Mouse (Mus musculus): ENCODE measurements around the gene Ncaph. TPM values are rescaled to one million over a fixed set of nuclear protein-coding genes. Genes with fewer than 3 reads are reported as not detected.
"Not testable (repeated sequence)": the region's sequence is repeated elsewhere in the genome, so short reads cannot be mapped to it uniquely, and the experiment has no call there.

Gene Ncaph
- 20.2 and 21.1 TPM in 2 replicates for polyA plus RNA-seq (2015; fragmentation: Nextera tagmentation; extraction: Ambion mirVana)

GRCm38 (mm10) chr2:127133621-127134461 lies at the start of gene Ncaph:
Ncaph (minus strand) TSS chr2:127133954.
- WGBS, result 2% methylated on average over 57 of the region's 57 CpGs
- peak; percentile 92 for ATAC-seq (ENCODE audit: low FRiP score)
- H3K4me1 ChIP-seq (replicated peaks), result peaks cover 36% of the 10 kb centered on the region
- no peaks in the 10 kb centered on the region for H3K9me3 ChIP-seq
- H3K4me2 ChIP-seq, result peak within 1 kb of the TSS; percentile 73
- no peaks in the 10 kb centered on the region for H3K27me3 ChIP-seq
- H3K36me3 ChIP-seq, result no peaks in the 10 kb centered on the region
- H3K27ac ChIP-seq, result peak within 1 kb of the TSS; percentile 86
- peak within 1 kb of the TSS; percentile 73 for H3K9ac ChIP-seq
- peak within 1 kb of the TSS; percentile 79 for H3K4me3 ChIP-seq

- ATAC-seq (ENCODE audit: low FRiP score), result peak; percentile 100
- peaks cover 8% of the 10 kb centered on the region for H3K4me1 ChIP-seq (replicated peaks)
- peaks cover 11% of the 10 kb centered on the region; the same call in 1 of the 2 replicates for H3K27me3 ChIP-seq
- no peaks in the 10 kb centered on the region for H3K36me3 ChIP-seq
- peak overlapping the region; percentile 60 for H3K4me3 ChIP-seq
- H3K9me3 ChIP-seq, result no peaks in the 10 kb centered on the region
- WGBS, result 1% methylated on average over 17 of the region's 17 CpGs
- H3K4me2 ChIP-seq, result peak overlapping the region; percentile 76
- H3K9ac ChIP-seq, result peak overlapping the region; percentile 87
- H3K27ac ChIP-seq, result peak overlapping the region; percentile 91
Observed at GRCm38 (mm10) chr2:127182598-127183381, 49.0 kb upstream of the Ncaph start.

DNA sequence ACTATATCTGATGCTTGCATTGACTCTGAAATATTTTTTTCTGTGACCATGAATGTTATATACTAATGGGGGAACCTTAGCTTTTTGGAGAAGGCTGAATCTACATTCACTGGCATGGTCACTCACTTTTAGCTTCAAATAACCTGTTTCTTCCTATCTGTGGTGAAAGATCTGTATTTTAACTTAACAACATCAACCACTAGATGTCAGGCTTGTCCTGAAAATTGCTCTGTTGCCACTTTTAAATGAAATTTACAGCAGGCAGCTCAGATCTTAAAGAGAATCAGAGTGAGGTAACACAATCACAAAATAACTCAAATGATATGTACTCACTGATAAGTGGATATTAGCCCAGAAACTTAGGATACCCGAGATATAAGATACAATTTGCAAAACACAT lies 32.5 kb upstream of the Ncaph start:
- not testable (repeated sequence) for ATAC-seq (ENCODE audit: low FRiP score); H3K4me1 ChIP-seq (replicated peaks); H3K27ac ChIP-seq; H3K9ac ChIP-seq; H3K9me3 ChIP-seq; H3K4me3 ChIP-seq; H3K36me3 ChIP-seq; H3K4me2 ChIP-seq
- peaks cover 18% of the 10 kb centered on the region; the same call in 1 of the 2 replicates for H3K27me3 ChIP-seq
- 7% methylated on average over 1 of the region's 1 CpGs for WGBS

GRCm38 (mm10) chr2:127165675-127166074 lies 31.9 kb upstream of the Ncaph start:
- WGBS, result 61% methylated on average over 4 of the region's 4 CpGs
- H3K9me3 ChIP-seq, result no peaks in the 10 kb centered on the region
- no peak overlapping the region for H3K9ac ChIP-seq
- H3K27me3 ChIP-seq, result peaks cover 18% of the 10 kb centered on the region; the same call in 1 of the 2 replicates
- H3K36me3 ChIP-seq, result no peaks in the 10 kb centered on the region
- H3K4me1 ChIP-seq (replicated peaks), result no peaks in the 10 kb centered on the region
- no peak overlapping the region for H3K4me2 ChIP-seq
- no peak for ATAC-seq (ENCODE audit: low FRiP score)
- no peak overlapping the region for H3K4me3 ChIP-seq
- no peak overlapping the region for H3K27ac ChIP-seq

DNA sequence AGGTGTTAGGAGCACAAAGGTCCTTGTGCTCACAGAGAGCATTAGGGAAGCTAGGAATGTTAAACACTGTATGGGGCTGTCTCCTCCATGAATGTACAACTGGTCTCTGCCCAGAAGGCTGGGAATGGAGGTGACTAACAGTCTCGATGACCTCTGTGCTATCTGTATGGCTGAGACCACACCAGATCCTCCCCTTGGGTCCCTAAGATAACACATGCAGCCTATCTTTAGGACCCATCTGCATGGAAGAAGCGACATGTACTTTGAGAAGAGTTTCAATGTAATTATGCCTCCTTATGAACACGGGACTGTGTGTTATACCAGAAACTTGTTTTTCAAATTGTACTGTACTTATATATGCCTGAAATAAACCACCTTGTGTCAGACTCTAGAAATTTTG lies 11.9 kb upstream of the Ncaph start:
- Histone ChIP-seq H3K27ac (no peak overlapping the region), H3K36me3 (no peaks in the 10 kb centered on the region), H3K27me3 (peaks cover 3% of the 10 kb centered on the region; the same call in 1 of the 2 replicates), H3K4me1 (replicated peaks) (peaks cover 21% of the 10 kb centered on the region), H3K4me3 (no peak overlapping the region), H3K9ac (no peak overlapping the region), H3K9me3 (0 out of 2 replicates have a peak, but pooled peaks cover 3% of the 10 kb centered on the region), H3K4me2 (no peak overlapping the region)
- 85% methylated on average over 3 of the region's 3 CpGs for WGBS
- ATAC-seq (ENCODE audit: low FRiP score), result no peak

DNA sequence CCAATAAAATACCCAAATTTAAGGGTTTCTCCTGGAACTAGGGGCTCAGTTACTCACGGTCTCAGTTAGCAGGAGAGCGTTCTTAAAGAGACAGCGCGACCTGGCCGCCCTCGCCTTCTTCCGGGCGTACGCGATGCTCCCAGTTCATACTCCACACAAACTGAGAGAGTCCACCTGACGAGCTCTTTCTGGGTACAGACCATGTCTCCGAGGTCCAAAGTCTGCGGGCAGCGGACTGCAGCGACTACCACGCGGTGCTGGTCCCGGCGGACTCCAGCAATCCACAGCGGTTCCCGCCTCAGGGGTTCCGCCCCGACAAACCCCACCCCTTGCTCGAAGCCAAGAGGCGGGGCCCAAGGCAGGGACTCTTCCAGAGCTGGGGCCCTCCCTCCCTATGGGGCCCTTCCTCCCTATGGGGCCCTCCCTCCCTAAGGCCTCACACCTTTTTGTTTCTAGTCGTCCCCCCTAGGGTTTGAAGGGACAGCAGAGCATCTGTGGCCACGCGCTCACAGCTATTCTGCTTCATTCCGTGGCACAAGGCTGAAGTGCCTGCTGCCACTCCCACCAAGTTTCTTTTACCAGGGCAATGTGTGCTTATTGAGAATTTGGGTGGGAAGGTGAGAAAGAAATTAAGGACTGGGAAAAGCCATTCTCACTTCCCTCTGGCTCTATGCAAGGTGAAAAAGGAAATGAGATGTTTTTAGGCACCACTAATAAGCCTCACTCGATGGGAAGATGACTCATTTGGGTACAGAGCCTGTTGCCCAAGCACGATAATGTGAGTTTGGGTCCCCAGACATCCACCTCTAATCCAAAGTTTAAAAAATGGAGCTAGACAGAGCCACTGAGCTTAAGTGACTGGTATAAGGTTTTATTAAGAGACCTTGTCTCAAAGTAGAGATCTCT lies 9.7 kb upstream of the Ncaph start, which contains the start of gene Itpripl1:
Gene Itpripl1, minus strand, starts transcription at position 285 of the 906 bp plus-strand sequence.
- Histone ChIP-seq H3K27ac (no peak within 1 kb of the TSS), H3K4me2 (peak within 1 kb of the TSS; percentile 93), H3K36me3 (no peaks in the 10 kb centered on the region; the same call in 1 of the 2 replicates), H3K27me3 (peaks cover 3% of the 10 kb centered on the region; the same call in 1 of the 2 replicates), H3K9ac (peak within 1 kb of the TSS; percentile 73), H3K9me3 (no peaks in the 10 kb centered on the region), H3K4me1 (replicated peaks) (peaks cover 21% of the 10 kb centered on the region), H3K4me3 (peak within 1 kb of the TSS; percentile 55)
- 4% methylated on average over 31 of the region's 31 CpGs for WGBS
- peak; percentile 84 for ATAC-seq (ENCODE audit: low FRiP score)

DNA sequence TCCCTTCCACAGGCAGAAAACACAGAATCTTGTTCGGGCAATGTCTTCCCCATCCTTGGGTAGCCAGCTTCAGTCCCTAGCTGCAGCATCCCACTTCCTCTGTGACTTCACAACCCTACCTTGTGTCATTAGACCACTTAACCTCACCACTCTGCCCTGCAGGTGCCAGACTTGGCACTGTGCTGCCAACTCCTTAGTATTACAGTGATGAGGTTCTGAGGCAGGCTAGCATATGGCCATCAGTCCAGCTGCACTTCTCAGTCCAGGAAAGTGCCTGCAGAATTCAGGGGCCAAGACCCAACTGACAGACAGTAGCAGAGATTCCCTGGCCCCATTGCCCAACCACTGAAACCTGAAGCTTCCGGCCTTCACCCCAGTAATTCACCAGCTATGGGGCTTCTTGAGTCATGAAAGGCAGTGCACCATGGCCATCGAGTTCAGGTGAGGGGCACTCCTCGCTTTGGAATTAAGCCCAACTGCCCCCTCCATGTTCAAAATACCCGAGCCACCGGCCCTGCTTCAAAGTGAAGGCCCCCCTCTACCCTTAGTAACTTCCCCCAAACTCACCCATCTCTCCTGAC lies 8.9 kb upstream of the Ncaph start:
- WGBS, result 12% methylated on average over 6 of the region's 6 CpGs
- H3K9me3 ChIP-seq, result no peaks in the 10 kb centered on the region
- peaks cover 3% of the 10 kb centered on the region; the same call in 1 of the 2 replicates for H3K27me3 ChIP-seq
- no peaks in the 10 kb centered on the region; the same call in 1 of the 2 replicates for H3K36me3 ChIP-seq
- ATAC-seq (ENCODE audit: low FRiP score), result peak; percentile 40; the same call in 1 of the 2 replicates
- H3K9ac ChIP-seq, result peak overlapping the region; percentile 73
- peak overlapping the region; percentile 93 for H3K4me2 ChIP-seq
- peak overlapping the region; percentile 55 for H3K4me3 ChIP-seq
- H3K27ac ChIP-seq, result no peak overlapping the region
- H3K4me1 ChIP-seq (replicated peaks), result peaks cover 21% of the 10 kb centered on the region

GRCm38 (mm10) chr2:127142031-127142430 lies 8.3 kb upstream of the Ncaph start:
- Histone ChIP-seq H3K9ac (peak overlapping the region; percentile 73; the same call in 1 of the 2 replicates), H3K27ac (no peak overlapping the region), H3K27me3 (peaks cover under 1% of the 10 kb centered on the region; the same call in 1 of the 2 replicates), H3K36me3 (no peaks in the 10 kb centered on the region; the same call in 1 of the 2 replicates), H3K4me2 (peak overlapping the region; percentile 93), H3K9me3 (no peaks in the 10 kb centered on the region), H3K4me3 (peak overlapping the region; percentile 55), H3K4me1 (replicated peaks) (peaks cover 26% of the 10 kb centered on the region)
- WGBS, result 80% methylated on average over 10 of the region's 10 CpGs
- ATAC-seq (ENCODE audit: low FRiP score), result no peak

GRCm38 (mm10) chr2:127140011-127140410 lies 6.3 kb upstream of the Ncaph start:
- peaks cover 36% of the 10 kb centered on the region for H3K4me1 ChIP-seq (replicated peaks)
- H3K9ac ChIP-seq, result no peak overlapping the region
- no peak overlapping the region for H3K27ac ChIP-seq
- 92% methylated on average over 7 of the region's 7 CpGs for WGBS
- H3K36me3 ChIP-seq, result no peaks in the 10 kb centered on the region; the same call in 1 of the 2 replicates
- no peak overlapping the region for H3K4me3 ChIP-seq
- no peak overlapping the region for H3K4me2 ChIP-seq
- no peak for ATAC-seq (ENCODE audit: low FRiP score)
- no peaks in the 10 kb centered on the region for H3K27me3 ChIP-seq
- H3K9me3 ChIP-seq, result no peaks in the 10 kb centered on the region

DNA sequence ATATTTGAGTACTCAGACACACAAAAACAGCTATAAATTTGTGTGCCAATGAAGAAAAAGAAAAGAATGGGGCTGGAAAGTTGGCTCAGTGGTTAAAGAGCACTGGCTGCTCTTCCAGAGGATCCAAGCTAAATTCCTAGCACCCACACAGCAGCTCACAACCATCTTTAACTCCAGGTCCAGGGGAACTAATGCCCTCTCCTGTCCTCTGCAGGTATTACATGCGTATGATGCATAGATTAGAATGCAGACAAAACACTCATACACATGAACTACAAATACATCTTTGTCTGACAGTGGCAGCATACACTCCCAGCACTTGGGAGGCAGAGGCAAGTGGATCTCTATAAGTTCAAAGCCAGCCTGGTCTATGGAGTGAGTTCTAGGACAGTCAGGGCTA lies 5.9 kb upstream of the Ncaph start:
- H3K4me1 ChIP-seq (replicated peaks), result peaks cover 38% of the 10 kb centered on the region
- H3K27ac ChIP-seq, result no peak overlapping the region
- H3K4me3 ChIP-seq, result no peak overlapping the region
- no peaks in the 10 kb centered on the region for H3K27me3 ChIP-seq
- H3K9me3 ChIP-seq, result no peaks in the 10 kb centered on the region
- H3K4me2 ChIP-seq, result no peak overlapping the region
- no peak overlapping the region for H3K9ac ChIP-seq
- no peaks in the 10 kb centered on the region; the same call in 1 of the 2 replicates for H3K36me3 ChIP-seq
- 100% methylated on average over 1 of the region's 1 CpGs for WGBS
- ATAC-seq (ENCODE audit: low FRiP score), result no peak

GRCm38 (mm10) chr2:127139094-127139493 lies 5.3 kb upstream of the Ncaph start:
- no peak overlapping the region for H3K4me3 ChIP-seq
- no peaks in the 10 kb centered on the region; the same call in 1 of the 2 replicates for H3K36me3 ChIP-seq
- no peak for ATAC-seq (ENCODE audit: low FRiP score)
- H3K4me1 ChIP-seq (replicated peaks), result peaks cover 43% of the 10 kb centered on the region
- no peaks in the 10 kb centered on the region for H3K27me3 ChIP-seq
- no peak overlapping the region for H3K27ac ChIP-seq
- no peak overlapping the region for H3K9ac ChIP-seq
- no peaks in the 10 kb centered on the region for H3K9me3 ChIP-seq
- WGBS, result 97% methylated on average over 8 of the region's 8 CpGs
- no peak overlapping the region for H3K4me2 ChIP-seq

Data from hindbrain, embryonic 13.5 days (tissue).